Mouse (Mus musculus) layer of hippocampus, adult 18-20 months (tissue): Measurements from ENCODE around the gene Rbm46. TPM values are rescaled to one million over a fixed set of nuclear protein-coding genes. Genes with fewer than 3 reads are reported as not detected.

Experiments used
- DNase-seq, 2 experiments: peaks; one replicate each; pipeline ENCODE4 v3.0.0; 2022; ENCODE audit warnings: low spot score in 2 of 2
- total RNA-seq, 2 experiments: library from RNA; stranded (reverse); gene quantifications; 2 replicates each; pipeline ENCODE4 v1.2.3; 2021

Gene Rbm46
- total RNA-seq, 2 experiments from 2014 or later = 0.52 to 1.1 TPM

- no peak for DNase-seq
Observed at GRCm38 (mm10) chr3:82791663-82792062, 84.6 kb downstream of the Rbm46 start.

Other genes starting within 250 kb of the Rbm46 start
- gene Lrat, start 27.5 kb upstream of the Rbm46 start, total RNA-seq = not detected
- gene Fgg, start 131.2 kb upstream of the Rbm46 start, total RNA-seq = under 1 TPM in 1 of 2 experiments, not detected in 1; 0.17 TPM
- gene Fga, start 149.6 kb upstream of the Rbm46 start, total RNA-seq = not detected
- not detected for gene Fgb, start 173.4 kb upstream of the Rbm46 start, total RNA-seq
- 10 to 100 TPM; 51.3 to 56.5 TPM for gene Plrg1, start 179.0 kb upstream of the Rbm46 start, total RNA-seq